18 mouse cellular contexts compared by ENCODE assay signal in the genomic region with DNA sequence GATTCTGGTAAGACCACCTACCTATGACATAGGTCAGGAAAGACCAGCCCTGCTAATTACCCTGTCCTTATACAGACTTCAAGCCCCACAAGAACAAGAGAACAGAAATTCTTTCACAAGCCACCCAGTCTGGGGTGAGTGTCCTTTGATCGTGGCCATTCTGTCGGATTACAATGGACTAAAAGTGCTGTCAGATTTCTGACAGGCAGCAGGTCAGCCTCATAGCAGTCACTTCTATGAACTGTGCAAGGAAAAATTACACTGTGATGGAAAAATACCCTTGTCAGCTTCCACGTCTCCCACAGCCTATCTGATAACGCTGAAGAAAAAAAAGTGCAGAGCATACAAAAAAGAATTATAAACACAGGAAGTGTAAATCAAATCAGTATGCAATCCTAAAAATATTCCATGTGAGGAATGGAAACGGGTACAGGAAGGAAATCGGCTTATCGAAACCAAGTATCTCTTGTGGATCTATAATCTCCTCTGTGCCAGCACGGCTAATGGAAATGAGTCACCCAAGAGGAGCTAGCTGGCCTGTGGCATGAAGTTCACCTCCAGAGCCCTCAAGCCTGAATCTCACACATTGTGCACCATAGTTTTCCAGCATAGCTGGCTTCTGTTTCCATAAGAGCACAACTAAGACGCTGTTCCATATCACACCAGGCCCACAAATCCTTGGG.
DNase-seq lines count a peak whose midpoint lies in the region; ATAC-seq and TF ChIP-seq lines count a peak whose summit lies in the region.
"Had no signal": no experiment of that assay in that cellular context is flagged by ENCODE, and none has a peak within 500 bp of the region (broad histone marks: within the 10 kb centered on the region; RNA-seq: fewer than 3 reads in every experiment).

No protein-coding gene starts in this region.

- no peaks in the 10 kb centered on the region for H3K9me3 ChIP-seq in heart, embryonic 13.5 days
- H3K9me3 ChIP-seq in kidney, postnatal 0 days (replicated peaks; ENCODE audit: low read length): no peaks in the 10 kb centered on the region
- H3K9me3 ChIP-seq in midbrain, embryonic 16.5 days (replicated peaks; ENCODE audit: control insufficient read depth, low read length, poor library complexity, severe bottlenecking): no peaks in the 10 kb centered on the region
- H3K9me3 ChIP-seq in midbrain, embryonic 13.5 days: no peaks in the 10 kb centered on the region
- H3K9me3 ChIP-seq: embryonic facial prominence, embryonic 12.5 days; forebrain, embryonic 12.5 days; hindbrain, embryonic 15.5 days; midbrain, embryonic 10.5 days had no signal

- TF ChIP-seq CTCF in kidney, postnatal 0 days (IDR thresholded peaks at IDR 0.05; ENCODE audit: low read depth): no peak
- TF ChIP-seq CTCF in cerebellum, adult 2 months (IDR thresholded peaks at IDR 0.05; ENCODE audit: borderline replicate concordance, insufficient read depth, low read depth, low read length): no peak

- peak overlapping the region; percentile 71 for H3K27ac ChIP-seq in heart, embryonic 13.5 days (replicated peaks)
- H3K27ac ChIP-seq in kidney, postnatal 0 days: peak overlapping the region; percentile 72
- H3K27ac ChIP-seq in midbrain, embryonic 16.5 days (ENCODE audit: low read length): no peak overlapping the region; the same call in 1 of the 2 replicates
- H3K27ac ChIP-seq in midbrain, embryonic 13.5 days: no peak overlapping the region
- H3K27ac ChIP-seq in cerebellum, adult 2 months (ENCODE audit: insufficient read depth, low read length): no peak overlapping the region
- H3K27ac ChIP-seq: embryonic facial prominence, embryonic 12.5 days; forebrain, embryonic 12.5 days; heart, adult 2 months; hindbrain, embryonic 15.5 days; midbrain, embryonic 10.5 days had no signal

- ATAC-seq in heart, embryonic 13.5 days (ENCODE audit: extremely low read depth, insufficient number of reproducible peaks, low FRiP score, low TSS enrichment): no peak
- no peak for ATAC-seq in kidney, postnatal 0 days (replicated peaks; ENCODE audit: low FRiP score, low read depth)
- ATAC-seq in midbrain, embryonic 16.5 days: 0 out of 2 replicates have a peak, but pooled peaks have one; percentile 4
- no peak for ATAC-seq in midbrain, embryonic 13.5 days

- H3K36me3 ChIP-seq in heart, embryonic 13.5 days: peaks cover 19% of the 10 kb centered on the region
- peaks cover 29% of the 10 kb centered on the region for H3K36me3 ChIP-seq in kidney, postnatal 0 days (ENCODE audit: insufficient read depth, low read length)
- no peaks in the 10 kb centered on the region for H3K36me3 ChIP-seq in midbrain, embryonic 16.5 days (ENCODE audit: control insufficient read depth, insufficient read depth, low read length)
- H3K36me3 ChIP-seq in midbrain, embryonic 13.5 days: no peaks in the 10 kb centered on the region
- H3K36me3 ChIP-seq: forebrain, embryonic 12.5 days; hindbrain, embryonic 15.5 days; midbrain, embryonic 10.5 days had no signal

- WGBS in heart, embryonic 13.5 days: 42% methylated on average over 9 of the region's 9 CpGs
- 43% methylated on average over 9 of the region's 9 CpGs for WGBS in kidney, postnatal 0 days
- WGBS in midbrain, embryonic 16.5 days: 62% methylated on average over 9 of the region's 9 CpGs
- WGBS in midbrain, embryonic 13.5 days: 70% methylated on average over 9 of the region's 9 CpGs
- 92% methylated on average over 9 of the region's 9 CpGs for WGBS in cerebellum, adult 2 months

- peaks cover 58% of the 10 kb centered on the region for H3K4me1 ChIP-seq in heart, embryonic 13.5 days
- H3K4me1 ChIP-seq in kidney, postnatal 0 days (replicated peaks; ENCODE audit: insufficient read depth, low read length): no peaks in the 10 kb centered on the region
- H3K4me1 ChIP-seq in midbrain, embryonic 16.5 days (ENCODE audit: control insufficient read depth, insufficient read depth, low read length): peaks cover 11% of the 10 kb centered on the region
- H3K4me1 ChIP-seq in midbrain, embryonic 13.5 days (replicated peaks): peaks cover 15% of the 10 kb centered on the region
- peaks cover 9% of the 10 kb centered on the region for H3K4me1 ChIP-seq in cerebellum, adult 2 months (ENCODE audit: control insufficient read depth, insufficient read depth, low read length)

- TF ChIP-seq POLR2A in cerebellum, adult 2 months (IDR thresholded peaks at IDR 0.05; ENCODE audit: borderline replicate concordance, insufficient read depth, low read length): no peak

- 0 out of 2 replicates have a peak overlapping the region, but pooled peaks have one; percentile 3 for H3K9ac ChIP-seq in heart, embryonic 13.5 days
- H3K9ac ChIP-seq in kidney, postnatal 0 days (ENCODE audit: low read depth, low read length): no peak overlapping the region
- H3K9ac ChIP-seq in midbrain, embryonic 16.5 days (ENCODE audit: low read depth, low read length): no peak overlapping the region
- no peak overlapping the region for H3K9ac ChIP-seq in midbrain, embryonic 13.5 days (replicated peaks)
- H3K9ac ChIP-seq: embryonic facial prominence, embryonic 12.5 days; forebrain, embryonic 12.5 days; hindbrain, embryonic 15.5 days had no signal

- no peak overlapping the region for H3K4me2 ChIP-seq in heart, embryonic 13.5 days
- H3K4me2 ChIP-seq in kidney, postnatal 0 days (ENCODE audit: low read length): no peak overlapping the region
- no peak overlapping the region for H3K4me2 ChIP-seq in midbrain, embryonic 16.5 days (ENCODE audit: low read length)
- H3K4me2 ChIP-seq in midbrain, embryonic 13.5 days (replicated peaks): no peak overlapping the region
- H3K4me2 ChIP-seq: embryonic facial prominence, embryonic 12.5 days; forebrain, embryonic 12.5 days; hindbrain, embryonic 15.5 days had no signal

- DNase-seq in heart, adult 8-10 months (ENCODE audit: low spot score): no peak
- DNase-seq in kidney, postnatal 0 days (ENCODE audit: low spot score): peak; percentile 61
- no peak for DNase-seq in kidney, postnatal 36 days
- DNase-seq in cerebellum, adult 2 months: no peak
- DNase-seq: adrenal gland, postnatal 25 days; cerebellum, postnatal 25 days; heart, adult 2 months; layer of hippocampus, adult 9-11 months; right cerebral cortex, adult 18-20 months; spleen, adult 18-20 months had no signal

- H3K27me3 ChIP-seq in heart, embryonic 13.5 days (replicated peaks): no peaks in the 10 kb centered on the region
- H3K27me3 ChIP-seq in kidney, postnatal 0 days (ENCODE audit: insufficient read depth, low read length): no peaks in the 10 kb centered on the region
- H3K27me3 ChIP-seq in midbrain, embryonic 16.5 days (ENCODE audit: control insufficient read depth, insufficient read depth, low read depth, low read length): no peaks in the 10 kb centered on the region
- H3K27me3 ChIP-seq in midbrain, embryonic 13.5 days: no peaks in the 10 kb centered on the region
- no peaks in the 10 kb centered on the region for H3K27me3 ChIP-seq in cerebellum, adult 2 months (ENCODE audit: control insufficient read depth, insufficient read depth, low read length)
- H3K27me3 ChIP-seq: embryonic facial prominence, embryonic 12.5 days; forebrain, embryonic 12.5 days; hindbrain, embryonic 15.5 days had no signal

- H3K4me3 ChIP-seq in heart, embryonic 13.5 days: no peak overlapping the region
- H3K4me3 ChIP-seq in kidney, postnatal 0 days (replicated peaks; ENCODE audit: low read depth, low read length): no peak overlapping the region
- H3K4me3 ChIP-seq in midbrain, embryonic 16.5 days (ENCODE audit: low read depth, low read length): no peak overlapping the region
- no peak overlapping the region for H3K4me3 ChIP-seq in midbrain, embryonic 13.5 days (replicated peaks)
- no peak overlapping the region for H3K4me3 ChIP-seq in cerebellum, adult 2 months (replicated peaks; ENCODE audit: insufficient read depth, low read depth, low read length)
- H3K4me3 ChIP-seq: embryonic facial prominence, embryonic 12.5 days; forebrain, embryonic 12.5 days; heart, adult 2 months; hindbrain, embryonic 15.5 days; midbrain, embryonic 10.5 days; myocyte had no signal

Comparison
In these comparisons a context has a peak if more than half of its experiments do, and no peak if none do; other contexts are left out.
1. H3K27ac ChIP-seq: peak in heart, embryonic 13.5 days (single experiment) and kidney, postnatal 0 days (single experiment); none in midbrain, embryonic 16.5 days (single experiment), midbrain, embryonic 13.5 days (single experiment) and cerebellum, adult 2 months (single experiment).